Mouse (Mus musculus) heart, postnatal 0 days (tissue): Measurements from ENCODE around the gene Fibp.

Source experiments
- CTCF ChIP-seq: IDR thresholded peaks from 2 replicates; pipeline ENCODE4 v1.5.1; 2016; ENCODE audit warnings: antibody characterized with exemption, control low read depth, low read depth
- EP300 ChIP-seq: IDR thresholded peaks from 2 replicates; pipeline ENCODE4 v1.6.1; 2016; ENCODE audit warnings: antibody characterized with exemption, low read depth

DNA sequence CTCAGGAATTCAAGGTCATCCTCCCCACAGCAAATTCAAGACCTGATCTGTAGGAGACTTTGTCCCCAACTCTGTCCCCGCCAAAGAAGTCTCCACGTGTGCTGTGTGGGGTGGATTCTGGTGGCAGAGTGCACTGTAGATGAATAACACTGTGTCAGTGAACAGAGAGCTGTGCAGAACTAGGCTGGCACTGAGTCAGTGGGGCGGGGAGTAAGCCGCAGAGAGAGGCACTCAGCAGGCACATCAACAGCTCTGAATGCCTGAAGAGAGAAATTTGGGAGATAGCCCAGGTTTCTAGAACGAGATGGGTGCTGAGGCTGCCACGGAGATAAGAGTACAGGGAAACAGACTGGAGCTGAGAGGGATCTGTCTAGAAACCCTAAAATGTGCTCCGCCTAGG, 1.4 kb upstream of the Fibp start:
- no peak for TF ChIP-seq CTCF
- no peak for TF ChIP-seq EP300
